Mouse (Mus musculus): ENCODE results near the gene Pnp2. TPM values are rescaled to one million over a fixed set of nuclear protein-coding genes. Genes with fewer than 3 reads are reported as not detected.

The Pnp2 gene
- polyA plus RNA-seq, 1 experiment from 2014 or later, result 1.4 TPM

DNA sequence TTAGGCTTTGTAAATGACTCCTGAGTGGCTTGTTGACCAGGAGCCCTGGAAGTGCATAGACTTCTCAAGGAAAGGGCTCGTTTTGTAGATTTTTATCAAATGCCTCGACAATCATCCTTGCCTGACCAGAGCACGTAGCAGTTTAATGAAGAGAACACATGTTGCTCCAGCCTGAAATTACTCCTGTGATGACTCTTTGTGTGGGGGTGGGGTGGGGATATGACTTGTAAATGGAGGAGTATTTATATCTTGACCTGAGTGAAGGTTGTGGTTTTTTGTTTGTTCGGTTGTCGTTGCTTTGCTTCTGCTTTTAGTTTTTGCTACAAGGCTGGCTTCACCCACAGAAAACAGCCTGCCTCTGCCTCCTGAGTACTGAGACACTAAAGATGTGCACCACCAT lies 26.0 kb downstream of the Pnp2 start:
- no peaks in the 10 kb centered on the region for H3K4me1 ChIP-seq
- H3K27me3 ChIP-seq (replicated peaks), result no peaks in the 10 kb centered on the region
- no peaks in the 10 kb centered on the region for H3K36me3 ChIP-seq
- H3K9me3 ChIP-seq, result no peaks in the 10 kb centered on the region
- 50% methylated on average over 5 of the region's 5 CpGs for WGBS
- H3K4me2 ChIP-seq, result no peak overlapping the region
- H3K9ac ChIP-seq, result no peak overlapping the region
- no peak overlapping the region for H3K27ac ChIP-seq
- no peak for ATAC-seq (ENCODE audit: insufficient read depth, low FRiP score, low read depth)
- H3K4me3 ChIP-seq (replicated peaks), result no peak overlapping the region

DNA sequence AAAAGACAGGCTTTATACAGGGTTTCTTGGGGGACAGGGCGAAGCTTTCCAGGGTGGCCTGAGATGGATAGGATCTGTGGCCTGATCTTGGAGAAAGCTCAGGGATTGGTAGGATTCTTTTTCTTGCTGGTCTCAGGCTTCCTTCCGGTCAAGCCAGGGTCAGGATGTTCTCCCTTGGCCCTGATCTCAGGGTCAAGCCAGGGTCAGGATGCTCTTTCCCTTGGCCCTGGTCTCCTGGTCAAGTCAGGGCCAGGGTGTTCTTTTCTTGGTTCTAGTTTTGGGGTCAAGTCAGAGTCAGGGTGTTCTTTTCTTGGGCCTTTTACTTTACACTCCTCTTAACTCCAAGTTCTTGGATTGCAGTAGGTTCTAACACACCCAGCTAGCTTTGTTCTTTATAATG lies 31.9 kb downstream of the Pnp2 start:
- H3K9ac ChIP-seq, result no peak overlapping the region
- H3K27ac ChIP-seq, result no peak overlapping the region
- no peaks in the 10 kb centered on the region for H3K36me3 ChIP-seq
- H3K4me3 ChIP-seq (replicated peaks), result no peak overlapping the region
- WGBS, result 81% methylated on average over 2 of the region's 2 CpGs
- ATAC-seq (ENCODE audit: insufficient read depth, low FRiP score, low read depth), result no peak
- no peak overlapping the region for H3K4me2 ChIP-seq
- H3K9me3 ChIP-seq, result no peaks in the 10 kb centered on the region
- H3K4me1 ChIP-seq, result no peaks in the 10 kb centered on the region
- H3K27me3 ChIP-seq (replicated peaks), result no peaks in the 10 kb centered on the region

DNA sequence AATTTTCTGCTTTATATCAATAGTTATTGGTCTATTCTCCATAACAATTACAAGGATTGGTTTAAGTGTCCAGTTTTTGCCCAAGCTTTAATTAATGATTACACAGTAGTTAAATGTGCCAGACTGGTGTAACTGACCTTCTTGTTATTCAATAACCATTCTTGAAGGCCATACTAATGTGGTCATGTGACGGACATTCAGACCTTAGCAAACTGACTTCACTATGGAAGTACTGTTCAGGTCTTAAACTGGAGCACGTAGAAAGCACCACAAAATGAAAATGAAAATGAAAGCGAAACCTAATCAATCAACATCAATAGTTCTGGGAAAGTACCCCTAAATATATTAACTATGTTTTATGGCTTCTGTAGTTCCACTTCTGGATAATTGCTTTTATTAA lies 35.2 kb downstream of the Pnp2 start:
- no peak overlapping the region for H3K27ac ChIP-seq

GRCm38 (mm10) chr14:50997088-50997487 lies 41.3 kb downstream of the Pnp2 start:
- Histone ChIP-seq H3K27ac (no peak overlapping the region), H3K27me3 (replicated peaks) (no peaks in the 10 kb centered on the region), H3K36me3 (no peaks in the 10 kb centered on the region), H3K9me3 (no peaks in the 10 kb centered on the region), H3K4me2 (no peak overlapping the region), H3K4me3 (replicated peaks) (no peak overlapping the region), H3K4me1 (no peaks in the 10 kb centered on the region), H3K9ac (no peak overlapping the region)
- no peak for ATAC-seq (ENCODE audit: insufficient read depth, low FRiP score, low read depth)
- 64% methylated on average over 3 of the region's 3 CpGs for WGBS

More for the DNA sequence above, 35.2 kb downstream of the Pnp2 start:
- Histone ChIP-seq H3K36me3 (no peaks in the 10 kb centered on the region), H3K4me2 (no peak overlapping the region), H3K27me3 (replicated peaks) (no peaks in the 10 kb centered on the region), H3K4me1 (no peaks in the 10 kb centered on the region), H3K9me3 (no peaks in the 10 kb centered on the region), H3K9ac (no peak overlapping the region), H3K4me3 (replicated peaks) (no peak overlapping the region)
- 0 out of 2 replicates have a peak, but pooled peaks have one; percentile 56 for ATAC-seq (ENCODE audit: insufficient read depth, low FRiP score, low read depth)
- WGBS, result 74% methylated on average over 3 of the region's 3 CpGs

DNA sequence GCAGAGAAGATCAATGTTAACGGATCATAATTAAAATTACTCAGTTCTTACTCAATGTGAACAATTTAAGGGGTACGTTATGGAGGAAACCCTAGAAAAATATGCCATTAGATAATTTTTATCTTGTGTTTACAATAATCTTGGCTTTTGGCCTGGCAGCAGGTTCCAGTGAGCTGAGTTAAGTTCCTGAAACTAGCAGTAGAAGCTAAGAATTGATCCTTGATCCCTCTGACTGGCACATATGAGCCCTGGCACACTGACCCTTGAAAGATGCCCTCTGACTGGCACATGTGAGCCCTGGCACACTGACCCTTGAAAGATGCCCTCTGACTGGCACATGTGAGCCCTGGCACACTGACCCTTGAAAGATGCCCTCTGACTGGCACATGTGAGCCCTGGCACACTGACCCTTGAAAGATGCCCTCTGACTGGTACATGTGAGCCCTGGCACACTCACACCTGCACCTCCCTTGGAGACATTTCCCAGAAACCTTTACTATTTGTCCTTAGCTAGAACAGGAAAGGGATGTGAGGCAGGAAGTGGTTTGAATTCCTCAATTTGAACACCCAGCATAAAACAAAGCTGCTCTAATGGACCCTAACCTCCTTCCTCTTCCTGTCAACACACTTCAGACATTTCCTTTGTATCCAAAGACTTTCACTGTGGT lies 42.3 kb downstream of the Pnp2 start:
- no peak overlapping the region for H3K9ac ChIP-seq
- no peaks in the 10 kb centered on the region for H3K9me3 ChIP-seq
- no peak overlapping the region for H3K27ac ChIP-seq
- no peaks in the 10 kb centered on the region for H3K36me3 ChIP-seq
- H3K4me1 ChIP-seq, result no peaks in the 10 kb centered on the region
- no peaks in the 10 kb centered on the region for H3K27me3 ChIP-seq (replicated peaks)
- no peak overlapping the region for H3K4me3 ChIP-seq (replicated peaks)
- H3K4me2 ChIP-seq, result no peak overlapping the region
- WGBS, result 61% methylated on average over 2 of the region's 2 CpGs
- no peak for ATAC-seq (ENCODE audit: insufficient read depth, low FRiP score, low read depth)

- Histone ChIP-seq H3K4me1 (peaks cover 4% of the 10 kb centered on the region; the same call in 1 of the 2 replicates), H3K27ac (peak within 1 kb of the TSS; percentile 89), H3K4me3 (replicated peaks) (no peak within 1 kb of the TSS), H3K9me3 (no peaks in the 10 kb centered on the region), H3K4me2 (peak within 1 kb of the TSS; percentile 24; the same call in 1 of the 2 replicates), H3K9ac (no peak within 1 kb of the TSS), H3K27me3 (replicated peaks) (no peaks in the 10 kb centered on the region), H3K36me3 (no peaks in the 10 kb centered on the region)
- ATAC-seq (ENCODE audit: insufficient read depth, low FRiP score, low read depth), result no peak
- WGBS, result 85% methylated on average over 8 of the region's 8 CpGs
Measured at GRCm38 (mm10) chr14:51007152-51007801, 51.5 kb downstream of the Pnp2 start, which contains the start of gene Rnase10. Gene Rnase10, plus strand, starts transcription at chr14:51007751.

- peak overlapping the region; percentile 24; the same call in 1 of the 2 replicates for H3K4me2 ChIP-seq
- peaks cover 4% of the 10 kb centered on the region; the same call in 1 of the 2 replicates for H3K4me1 ChIP-seq
- H3K27ac ChIP-seq, result peak overlapping the region; percentile 89
- H3K4me3 ChIP-seq (replicated peaks), result no peak overlapping the region
- 53% methylated on average over 13 of the region's 13 CpGs for WGBS
- H3K36me3 ChIP-seq, result no peaks in the 10 kb centered on the region
- peak; percentile 65 for ATAC-seq (ENCODE audit: insufficient read depth, low FRiP score, low read depth)
- no peak overlapping the region for H3K9ac ChIP-seq
- H3K27me3 ChIP-seq (replicated peaks), result no peaks in the 10 kb centered on the region
- no peaks in the 10 kb centered on the region for H3K9me3 ChIP-seq
Measured at GRCm38 (mm10) chr14:51007914-51008713, 52.3 kb downstream of the Pnp2 start.

- H3K4me1 ChIP-seq, result peaks cover 4% of the 10 kb centered on the region; the same call in 1 of the 2 replicates
- no peak overlapping the region for H3K4me2 ChIP-seq
- H3K36me3 ChIP-seq, result no peaks in the 10 kb centered on the region
- H3K27me3 ChIP-seq (replicated peaks), result no peaks in the 10 kb centered on the region
- WGBS, result 69% methylated on average over 4 of the region's 4 CpGs
- H3K4me3 ChIP-seq (replicated peaks), result no peak overlapping the region
- ATAC-seq (ENCODE audit: insufficient read depth, low FRiP score, low read depth), result no peak
- peak overlapping the region; percentile 89 for H3K27ac ChIP-seq
- no peak overlapping the region for H3K9ac ChIP-seq
- H3K9me3 ChIP-seq, result no peaks in the 10 kb centered on the region
Measured at GRCm38 (mm10) chr14:51008781-51009180, 53.0 kb downstream of the Pnp2 start.

- H3K9me3 ChIP-seq, result no peaks in the 10 kb centered on the region
- H3K4me3 ChIP-seq (replicated peaks), result no peak overlapping the region
- WGBS, result 80% methylated on average over 6 of the region's 6 CpGs
- no peak overlapping the region for H3K9ac ChIP-seq
- H3K4me1 ChIP-seq, result peaks cover 4% of the 10 kb centered on the region; the same call in 1 of the 2 replicates
- no peak for ATAC-seq (ENCODE audit: insufficient read depth, low FRiP score, low read depth)
- H3K4me2 ChIP-seq, result no peak overlapping the region
- H3K27ac ChIP-seq, result peak overlapping the region; percentile 89; the same call in 1 of the 2 replicates
- no peaks in the 10 kb centered on the region for H3K27me3 ChIP-seq (replicated peaks)
- no peaks in the 10 kb centered on the region for H3K36me3 ChIP-seq
Measured at GRCm38 (mm10) chr14:51009572-51009971, 53.8 kb downstream of the Pnp2 start.
